Mouse (Mus musculus) liver, adult 2 months (tissue): ENCODE data around the gene Gm16223. TPM values are rescaled to one million over a fixed set of nuclear protein-coding genes. Genes with fewer than 3 reads are reported as not detected.

ENCODE experiments used
- DNase-seq: peaks from one replicate; pipeline ENCODE4 v3.0.0-alpha.2; 2011; ENCODE audit warnings: low read depth, low spot score; ENCODE audit errors: extremely low read depth
- H3K27ac ChIP-seq: fragments of 200-500 bp; replicated peaks from 2 replicates; pipeline ENCODE4 v1.5.1; 2012; ENCODE audit warnings: low read depth, mild to moderate bottlenecking, control low read depth, inconsistent platforms, low read length; ENCODE audit not compliant: insufficient read depth
- H3K27me3 ChIP-seq: fragments of 200-500 bp; 2 replicates; pipeline ENCODE4 v1.6.1; 2012; ENCODE audit warnings: mild to moderate bottlenecking, moderate library complexity, low read length, inconsistent platforms; ENCODE audit not compliant: control insufficient read depth, insufficient read depth
- H3K36me3 ChIP-seq: fragments of 200-500 bp; 2 replicates; pipeline ENCODE4 v1.6.1; 2012; ENCODE audit warnings: low read length, inconsistent platforms; ENCODE audit not compliant: control insufficient read depth, insufficient read depth
- H3K4me1 ChIP-seq: fragments of 200-500 bp; 2 replicates; pipeline ENCODE4 v1.6.1; 2011; ENCODE audit warnings: low read length; ENCODE audit not compliant: control insufficient read depth, insufficient read depth
- H3K4me3 ChIP-seq: fragments of 200-500 bp; 2 replicates; pipeline ENCODE4 v1.5.1; 2011; ENCODE audit warnings: low read depth, mild to moderate bottlenecking, control low read depth, low read length, moderate library complexity; ENCODE audit not compliant: insufficient read depth
- H3K79me2 ChIP-seq: fragments of 200-500 bp; 2 replicates; pipeline ENCODE4 v1.6.1; 2012; ENCODE audit warnings: inconsistent platforms, mild to moderate bottlenecking, low read length, moderate library complexity; ENCODE audit not compliant: control insufficient read depth, insufficient read depth
- H3K9ac ChIP-seq: fragments of 200-500 bp; 2 replicates; pipeline ENCODE4 v1.6.1; 2012; ENCODE audit warnings: low read depth, mild to moderate bottlenecking, control low read depth, inconsistent platforms, low read length
- CTCF ChIP-seq: fragments of 200-500 bp; IDR thresholded peaks from 2 replicates; pipeline ENCODE4 v1.5.1; 2011; ENCODE audit warnings: low read depth, low read length, control low read depth
- POLR2A ChIP-seq: fragments of 200-500 bp; IDR thresholded peaks from 2 replicates; pipeline ENCODE4 v1.6.1; 2011; ENCODE audit warnings: low read length, control low read depth; ENCODE audit not compliant: insufficient read depth; ENCODE audit errors: extremely low read depth
- WGBS: fragments of 180-500 bp; shearing (Covaris S2); methylation state at CpG from one replicate; pipeline ENCODE4 v1.1.7; 2018; 5-methylcytosine and 5-hydroxymethylcytosine counted together
- polyA plus RNA-seq: library from polyadenylated mRNA; depleted of rRNA; stranded (reverse); fragments of >200 nt; gene quantifications from 2 replicates; pipeline ENCODE4 v1.2.3, GENCODE M21; 2012
- total RNA-seq: library from RNA; depleted of rRNA; stranded (reverse); fragments of >200 nt; gene quantifications from 2 replicates; pipeline ENCODE4 v1.2.3, GENCODE M21; 2014

Gm16223 gene
- total and polyA plus RNA-seq, 2 experiments = not detected

GRCm38 (mm10) chr5:42198493-42198892 is 130.7 kb downstream of the Gm16223 start:
- Histone ChIP-seq H3K79me2 (no peaks in the 10 kb centered on the region), H3K27me3 (no peaks in the 10 kb centered on the region), H3K9ac (no peak overlapping the region), H3K4me3 (no peak overlapping the region), H3K36me3 (no peaks in the 10 kb centered on the region), H3K27ac (no peak overlapping the region), H3K4me1 (no peaks in the 10 kb centered on the region)
- TF ChIP-seq CTCF = no peak
- no peak for TF ChIP-seq POLR2A
- 71% methylated on average over 3 of the region's 3 CpGs for WGBS
- DNase-seq = no peak

- Histone ChIP-seq H3K79me2 (no peaks in the 10 kb centered on the region), H3K4me3 (no peak overlapping the region), H3K4me1 (no peaks in the 10 kb centered on the region), H3K27ac (no peak overlapping the region), H3K36me3 (no peaks in the 10 kb centered on the region), H3K27me3 (no peaks in the 10 kb centered on the region), H3K9ac (no peak overlapping the region)
- 86% methylated on average over 3 of the region's 3 CpGs for WGBS
- DNase-seq = no peak
- TF ChIP-seq POLR2A (no peak), CTCF (no peak)
Observed at GRCm38 (mm10) chr5:42207456-42208122, 139.8 kb downstream of the Gm16223 start.

- no peaks in the 10 kb centered on the region for H3K27me3 ChIP-seq
- no peaks in the 10 kb centered on the region for H3K36me3 ChIP-seq
- no peaks in the 10 kb centered on the region for H3K4me1 ChIP-seq
- TF ChIP-seq POLR2A = no peak
- TF ChIP-seq CTCF = no peak
- H3K79me2 ChIP-seq = no peaks in the 10 kb centered on the region
- no peak overlapping the region for H3K9ac ChIP-seq
- H3K27ac ChIP-seq = no peak overlapping the region
- WGBS = 60% methylated on average over 4 of the region's 4 CpGs
- no peak overlapping the region for H3K4me3 ChIP-seq
- no peak for DNase-seq
Observed at GRCm38 (mm10) chr5:42211554-42212338, 144.0 kb downstream of the Gm16223 start.

GRCm38 (mm10) chr5:42212353-42212752 is 144.6 kb downstream of the Gm16223 start:
- no peak overlapping the region for H3K9ac ChIP-seq
- H3K27me3 ChIP-seq = no peaks in the 10 kb centered on the region
- H3K4me3 ChIP-seq = no peak overlapping the region
- H3K36me3 ChIP-seq = no peaks in the 10 kb centered on the region
- no peaks in the 10 kb centered on the region for H3K4me1 ChIP-seq
- no peaks in the 10 kb centered on the region for H3K79me2 ChIP-seq
- H3K27ac ChIP-seq = no peak overlapping the region
- no peak for TF ChIP-seq POLR2A
- DNase-seq = no peak
- 74% methylated on average over 4 of the region's 4 CpGs for WGBS

- no peaks in the 10 kb centered on the region for H3K79me2 ChIP-seq
- TF ChIP-seq POLR2A (no peak), CTCF (no peak)
- no peaks in the 10 kb centered on the region for H3K27me3 ChIP-seq
- WGBS = 80% methylated on average over 1 of the region's 1 CpGs
- H3K4me3 ChIP-seq = no peak overlapping the region
- H3K9ac ChIP-seq = no peak overlapping the region
- H3K27ac ChIP-seq = no peak overlapping the region
- DNase-seq = no peak
- no peaks in the 10 kb centered on the region for H3K36me3 ChIP-seq
- H3K4me1 ChIP-seq = no peaks in the 10 kb centered on the region
Observed at GRCm38 (mm10) chr5:42224840-42225239, 157.1 kb downstream of the Gm16223 start.

GRCm38 (mm10) chr5:42228631-42229030 is 160.9 kb downstream of the Gm16223 start:
- 57% methylated on average over 2 of the region's 2 CpGs for WGBS
- no peaks in the 10 kb centered on the region for H3K79me2 ChIP-seq
- TF ChIP-seq POLR2A (no peak), CTCF (no peak)

More at GRCm38 (mm10) chr5:42228631-42229030, 160.9 kb downstream of the Gm16223 start:
- Histone ChIP-seq H3K27me3 (no peaks in the 10 kb centered on the region), H3K4me1 (no peaks in the 10 kb centered on the region), H3K27ac (no peak overlapping the region), H3K36me3 (no peaks in the 10 kb centered on the region), H3K4me3 (no peak overlapping the region), H3K9ac (no peak overlapping the region)
- DNase-seq = no peak
